Mouse (Mus musculus) spleen, adult 18-20 months (tissue): ENCODE results near the gene Rprml.

Experiments
- DNase-seq, 2 experiments: peaks; one replicate each; pipeline ENCODE4 v3.0.0; 2022; ENCODE audit warnings: mixed read lengths in 2 of 2

Gene Rprml

GRCm38 (mm10) chr11:103666181-103666906, 17.0 kb downstream of the Rprml start:
- DNase-seq: no peak

GRCm38 (mm10) chr11:103666907-103667426, 17.6 kb downstream of the Rprml start:
- no peak for DNase-seq

DNA sequence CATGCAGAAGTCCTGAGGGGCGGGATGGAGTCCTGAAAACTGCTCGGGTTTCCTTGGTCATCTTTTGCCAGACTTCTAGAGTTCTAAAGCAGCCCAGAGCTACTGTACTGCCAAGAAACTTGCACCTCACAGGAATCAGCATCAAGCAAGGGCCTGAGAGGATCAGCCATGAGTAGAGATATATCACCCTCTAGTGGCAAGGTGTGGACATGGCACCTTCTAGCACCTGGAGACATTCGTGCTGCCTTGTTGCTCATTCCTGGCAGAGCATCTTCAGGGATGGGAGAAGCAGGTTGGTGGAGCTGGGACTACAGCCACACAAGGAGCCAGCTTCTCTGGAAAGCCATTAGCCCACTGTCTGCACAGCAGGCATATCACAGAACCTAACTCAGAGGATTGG, 26.2 kb downstream of the Rprml start:
- peak in 1 of 2 experiments; percentile 49 for DNase-seq

GRCm38 (mm10) chr11:103677042-103677441, 27.7 kb downstream of the Rprml start:
- DNase-seq: peak in 1 of 2 experiments; percentile 43

GRCm38 (mm10) chr11:103683667-103684334, 34.4 kb downstream of the Rprml start:
- DNase-seq: no peak

- no peak for DNase-seq
Observed at GRCm38 (mm10) chr11:103685261-103685736, 35.9 kb downstream of the Rprml start.

- no peak for DNase-seq
Observed at GRCm38 (mm10) chr11:103686706-103687105, 37.3 kb downstream of the Rprml start.

GRCm38 (mm10) chr11:103688271-103688979, 39.1 kb downstream of the Rprml start:
- DNase-seq: no peak

GRCm38 (mm10) chr11:103688980-103689378, 39.6 kb downstream of the Rprml start:
- no peak for DNase-seq

GRCm38 (mm10) chr11:103691036-103691435, 41.7 kb downstream of the Rprml start:
- DNase-seq: no peak

- no peak for DNase-seq
Observed at GRCm38 (mm10) chr11:103693241-103693640, 43.9 kb downstream of the Rprml start.

DNA sequence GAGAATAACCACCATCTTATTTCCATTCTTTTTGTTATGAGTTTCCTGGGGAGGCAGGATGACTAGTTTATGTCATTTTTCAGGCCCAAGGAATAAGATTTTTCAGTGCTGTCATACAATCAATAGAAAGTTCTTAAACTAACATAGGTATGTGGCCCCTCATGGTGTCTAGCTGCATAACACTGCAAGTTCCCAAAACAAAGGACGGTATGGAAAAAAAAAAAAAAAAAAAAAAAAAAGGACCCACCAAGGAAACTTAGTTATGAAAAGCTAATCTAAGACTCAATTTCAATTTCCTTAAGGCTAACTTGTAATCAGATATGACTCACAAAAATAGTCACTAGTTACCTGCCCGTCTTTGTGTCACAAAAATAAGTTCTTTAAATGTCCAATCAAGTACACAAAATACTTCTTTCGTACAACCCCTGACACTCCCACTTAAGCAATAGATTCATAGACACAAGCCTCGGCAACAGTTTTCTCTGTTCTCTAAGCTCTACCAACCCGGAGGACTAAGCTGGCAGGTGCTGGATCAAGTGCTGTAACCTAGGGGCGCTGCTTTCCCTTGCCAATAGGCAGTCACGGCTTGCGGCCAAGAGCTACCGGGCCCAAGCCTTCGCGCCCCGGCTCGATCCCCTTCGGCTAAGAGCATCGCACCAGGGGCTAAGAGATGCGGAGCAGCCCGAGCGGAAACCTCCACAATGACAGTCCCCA, 47.6 kb downstream of the Rprml start:
- no peak for DNase-seq

- DNase-seq: peak; percentile 82 to 88
Observed at GRCm38 (mm10) chr11:103697565-103698176, 48.3 kb downstream of the Rprml start, which contains the start of gene Gosr2. Gene Gosr2, minus strand, starts transcription at chr11:103697898.

DNA sequence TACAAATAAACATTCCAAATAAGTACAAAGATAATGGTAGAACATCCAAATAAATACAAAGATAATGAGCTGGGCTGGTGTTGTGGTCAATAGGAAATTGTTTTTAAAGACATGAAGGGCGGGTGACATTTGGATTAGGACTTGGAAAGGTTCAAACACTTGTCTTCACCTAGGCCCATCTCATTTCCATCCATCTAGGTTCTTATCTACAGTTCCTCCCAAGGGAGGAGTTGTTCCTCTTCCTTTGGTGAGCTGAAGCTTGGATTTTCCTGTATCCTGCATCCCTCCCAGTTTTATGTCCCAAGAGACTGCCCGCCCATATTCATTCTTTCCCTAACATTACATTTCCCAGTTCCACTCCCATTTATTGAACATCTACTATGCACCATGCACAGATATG, 48.9 kb downstream of the Rprml start:
- no peak for DNase-seq
